Mouse (Mus musculus): Measurements from ENCODE around the gene Arhgap24. TPM values are rescaled to one million over a fixed set of nuclear protein-coding genes. Genes with fewer than 3 reads are reported as not detected.
"Not testable (repeated sequence)": the region's sequence is repeated elsewhere in the genome, so short reads cannot be mapped to it uniquely, and the experiment has no call there.

Arhgap24 gene
- total RNA-seq, 2 experiments from 2014 or later = 0.17 TPM; not detected in 1

GRCm38 (mm10) chr5:102845800-102846199 lies 364.6 kb downstream of the Arhgap24 start:
- no peak for ATAC-seq (replicated peaks; ENCODE audit: low FRiP score, poor library complexity, severe bottlenecking)

GRCm38 (mm10) chr5:102847859-102848258 lies 366.7 kb downstream of the Arhgap24 start:
- ATAC-seq (replicated peaks; ENCODE audit: low FRiP score, poor library complexity, severe bottlenecking) = no peak

GRCm38 (mm10) chr5:102851761-102852160 lies 370.6 kb downstream of the Arhgap24 start:
- ATAC-seq (replicated peaks; ENCODE audit: low FRiP score, poor library complexity, severe bottlenecking) = no peak

- no peak for ATAC-seq (replicated peaks; ENCODE audit: low FRiP score, poor library complexity, severe bottlenecking)
These were observed 372.6 kb downstream of the Arhgap24 start for GRCm38 (mm10) chr5:102853750-102854149.

- no peak for ATAC-seq (replicated peaks; ENCODE audit: low FRiP score, poor library complexity, severe bottlenecking)
These were observed 374.6 kb downstream of the Arhgap24 start for GRCm38 (mm10) chr5:102855805-102856204.

DNA sequence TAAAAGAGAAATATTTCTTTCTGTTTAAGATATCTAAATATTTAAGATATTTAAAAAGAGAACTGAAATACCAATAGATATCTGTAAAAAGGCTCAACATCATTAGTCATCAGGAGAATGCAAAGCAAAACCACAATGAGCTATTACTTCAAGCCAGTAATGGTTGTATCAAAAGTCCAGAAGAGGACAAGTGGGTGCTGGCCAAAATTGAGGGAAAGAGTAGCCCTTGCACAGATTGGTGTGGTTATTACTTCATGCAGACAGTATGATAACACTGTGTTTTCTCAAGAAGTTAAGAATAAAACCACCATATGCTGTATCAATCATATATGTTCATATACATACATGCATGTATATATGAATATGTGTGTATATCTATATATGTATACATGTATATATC lies 376.9 kb downstream of the Arhgap24 start:
- ATAC-seq (replicated peaks; ENCODE audit: low FRiP score, poor library complexity, severe bottlenecking) = no peak

DNA sequence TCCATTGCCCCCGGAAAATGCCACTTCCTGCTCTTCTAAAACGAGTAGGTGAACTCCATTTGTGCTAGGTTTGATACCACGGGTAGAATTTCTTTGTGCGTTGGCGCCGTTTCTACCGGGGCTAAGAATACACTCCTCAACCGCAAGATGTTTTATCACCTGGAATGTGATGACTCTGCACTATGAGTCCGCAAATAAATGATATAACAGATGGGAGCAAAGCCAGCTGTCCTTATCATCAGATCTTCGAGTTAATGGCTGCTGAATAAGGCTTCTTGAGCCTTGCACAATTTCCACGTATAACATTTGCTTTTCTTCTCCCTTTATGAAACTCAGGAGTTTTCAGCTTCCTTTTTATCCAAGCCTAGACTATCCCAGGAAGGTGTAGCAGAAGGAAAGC lies 378.6 kb downstream of the Arhgap24 start:
- ATAC-seq (replicated peaks; ENCODE audit: low FRiP score, poor library complexity, severe bottlenecking) = no peak

GRCm38 (mm10) chr5:102868196-102868595 lies 387.0 kb downstream of the Arhgap24 start:
- no peak for ATAC-seq (replicated peaks; ENCODE audit: low FRiP score, poor library complexity, severe bottlenecking)

DNA sequence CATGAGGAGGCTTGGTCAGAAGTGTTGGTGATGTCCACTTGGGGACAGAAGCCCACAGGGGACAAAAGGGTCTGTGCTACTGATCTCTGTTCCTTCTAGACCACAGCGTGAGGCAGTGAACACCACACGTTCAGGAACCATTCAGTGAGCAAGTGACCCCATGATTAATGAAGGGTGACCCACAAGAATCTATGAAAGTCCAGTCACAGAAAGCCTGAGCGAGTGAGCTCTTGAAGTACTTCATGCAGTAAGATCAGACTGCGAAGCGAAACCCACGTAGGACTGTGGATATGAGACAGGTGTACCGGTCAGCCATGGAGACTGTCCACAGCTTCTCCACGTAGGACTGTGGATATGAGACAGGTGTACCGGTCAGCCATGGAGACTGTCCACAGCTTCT lies 391.8 kb downstream of the Arhgap24 start:
- not testable (repeated sequence) for ATAC-seq (replicated peaks; ENCODE audit: low FRiP score, poor library complexity, severe bottlenecking)

DNA sequence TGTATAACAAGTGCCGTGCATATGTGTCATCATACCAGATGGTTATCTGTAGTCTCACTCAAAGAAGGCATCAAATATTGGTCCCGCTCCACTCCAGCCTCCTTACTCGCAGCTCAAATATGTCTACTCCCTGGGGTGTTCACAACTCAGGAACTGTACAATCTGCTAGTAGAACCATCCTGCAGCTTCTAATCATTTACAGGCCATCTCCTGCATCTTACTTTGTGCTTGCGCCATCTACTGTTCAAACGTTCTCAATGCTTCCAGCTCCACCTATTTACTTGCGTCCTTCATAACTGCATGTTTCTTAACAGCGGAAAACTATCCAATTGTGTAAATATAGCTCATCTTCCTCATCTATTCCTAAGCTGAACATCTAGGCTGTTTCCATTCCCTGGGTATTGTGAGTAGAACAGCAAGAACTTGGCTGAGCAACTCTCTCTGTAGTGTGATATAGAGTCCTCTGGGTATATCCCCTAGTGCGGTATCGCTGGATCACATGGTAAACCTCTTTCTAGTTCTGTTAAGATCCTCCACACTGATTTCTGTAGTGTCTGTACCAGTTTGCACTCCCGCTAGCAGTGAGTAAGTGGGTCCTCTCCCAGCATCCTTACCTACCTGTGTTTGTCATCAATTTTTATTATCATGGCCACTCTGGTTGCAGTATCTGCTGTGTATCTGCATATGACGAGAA lies 393.6 kb downstream of the Arhgap24 start:
- ATAC-seq (replicated peaks; ENCODE audit: low FRiP score, poor library complexity, severe bottlenecking) = no peak

GRCm38 (mm10) chr5:102875628-102876027 lies 394.4 kb downstream of the Arhgap24 start:
- ATAC-seq (replicated peaks; ENCODE audit: low FRiP score, poor library complexity, severe bottlenecking) = no peak

- no peak for ATAC-seq (replicated peaks; ENCODE audit: low FRiP score, poor library complexity, severe bottlenecking)
These were observed 407.4 kb downstream of the Arhgap24 start for GRCm38 (mm10) chr5:102888482-102889162.

GRCm38 (mm10) chr5:102889163-102889488 lies 407.9 kb downstream of the Arhgap24 start:
- no peak for ATAC-seq (replicated peaks; ENCODE audit: low FRiP score, poor library complexity, severe bottlenecking)

DNA sequence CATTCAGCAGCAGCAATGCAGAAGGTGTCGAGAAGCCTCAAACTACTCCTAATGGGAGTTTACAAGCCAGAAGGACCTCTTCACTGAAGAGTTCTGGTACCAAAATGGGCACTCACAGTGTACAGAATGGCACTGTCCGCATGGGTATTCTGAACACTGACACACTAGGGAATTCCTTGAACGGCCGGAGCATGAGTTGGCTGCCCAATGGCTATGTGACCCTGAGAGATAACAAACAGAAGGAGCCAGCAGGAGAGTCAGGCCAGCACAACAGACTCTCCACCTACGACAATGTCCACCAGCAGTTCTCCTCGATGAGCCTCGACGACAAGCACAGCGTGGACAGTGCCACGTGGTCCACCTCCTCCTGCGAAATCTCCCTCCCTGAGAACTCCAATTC lies 411.0 kb downstream of the Arhgap24 start:
- no peak for ATAC-seq (replicated peaks; ENCODE audit: low FRiP score, poor library complexity, severe bottlenecking)

DNA sequence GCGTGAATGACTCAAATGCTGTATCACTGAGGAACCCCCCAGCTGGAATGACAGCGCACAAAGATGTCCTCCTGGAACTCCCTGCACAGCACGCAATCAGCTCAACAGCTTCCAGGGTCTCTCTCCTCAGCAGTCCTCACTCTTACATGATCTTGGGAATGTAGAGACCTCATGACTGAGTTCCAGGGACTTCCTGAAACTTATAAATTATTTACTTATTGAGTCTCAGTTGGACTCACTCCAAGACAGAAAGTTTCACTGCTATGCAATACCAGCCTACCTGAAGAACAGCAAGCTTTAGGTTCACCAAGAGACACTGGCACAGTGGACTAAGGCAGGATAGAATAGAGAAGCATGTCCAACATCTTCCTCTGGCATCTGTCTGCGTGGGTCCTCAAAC lies 417.1 kb downstream of the Arhgap24 start:
- no peak for ATAC-seq (replicated peaks; ENCODE audit: low FRiP score, poor library complexity, severe bottlenecking)

GRCm38 (mm10) chr5:102899680-102900215 lies 418.6 kb downstream of the Arhgap24 start:
- no peak for ATAC-seq (replicated peaks; ENCODE audit: low FRiP score, poor library complexity, severe bottlenecking)

GRCm38 (mm10) chr5:102901176-102901575 lies 420.0 kb downstream of the Arhgap24 start:
- no peak for ATAC-seq (replicated peaks; ENCODE audit: low FRiP score, poor library complexity, severe bottlenecking)

GRCm38 (mm10) chr5:102903487-102903886 lies 422.3 kb downstream of the Arhgap24 start:
- no peak for ATAC-seq (replicated peaks; ENCODE audit: low FRiP score, poor library complexity, severe bottlenecking)

DNA sequence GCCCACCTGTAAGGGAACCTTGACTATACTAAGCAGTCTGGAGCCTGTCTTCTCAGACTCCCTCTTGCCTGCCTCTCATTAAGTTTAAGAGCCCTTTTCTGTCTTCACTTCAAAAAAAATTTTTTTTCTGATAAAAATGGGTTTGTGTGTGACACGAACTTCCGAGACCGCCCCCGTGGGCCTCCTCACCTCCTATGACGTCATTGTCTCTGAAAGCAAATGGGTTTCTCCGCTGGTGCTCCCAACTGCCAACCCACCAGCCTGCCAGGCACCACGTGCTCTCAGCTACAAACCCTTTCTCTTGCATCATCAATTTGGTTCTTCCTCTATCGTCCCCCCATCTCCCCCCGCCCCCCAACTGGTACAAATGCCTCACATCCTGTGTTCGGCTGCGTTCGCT lies 422.9 kb downstream of the Arhgap24 start:
- no peak for ATAC-seq (replicated peaks; ENCODE audit: low FRiP score, poor library complexity, severe bottlenecking)

GRCm38 (mm10) chr5:102905441-102906211 lies 424.4 kb downstream of the Arhgap24 start:
- no peak for ATAC-seq (replicated peaks; ENCODE audit: low FRiP score, poor library complexity, severe bottlenecking)

DNA sequence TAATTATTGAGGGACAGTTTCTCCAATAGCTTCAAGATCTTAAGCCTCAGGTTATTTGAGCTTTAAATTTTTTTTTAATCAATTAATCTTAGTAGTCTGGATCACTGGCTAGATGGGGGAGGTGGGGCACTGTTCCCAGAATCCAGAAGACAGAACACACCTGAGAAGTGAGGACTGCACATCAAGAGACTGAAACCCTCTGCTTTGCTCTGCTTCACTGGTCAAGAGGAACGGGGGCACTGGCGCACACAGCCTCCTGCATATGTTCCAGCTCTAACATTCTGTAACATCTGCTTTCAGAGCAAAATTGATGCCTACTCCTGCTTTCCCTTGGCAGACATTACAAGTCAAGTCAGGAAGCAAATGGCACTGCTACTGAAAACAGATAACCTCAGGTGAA lies 439.0 kb downstream of the Arhgap24 start:
- ATAC-seq (replicated peaks; ENCODE audit: low FRiP score, poor library complexity, severe bottlenecking) = no peak

All from erythroblast, adult 5-6 weeks (primary cell).